Mouse (Mus musculus) heart, embryonic 13.5 days (tissue): ENCODE measurements around the gene Mpv17l2. TPM values are rescaled to one million over a fixed set of nuclear protein-coding genes. Genes with fewer than 3 reads are reported as not detected.
A peak's percentile ranks its signal among the peaks of the same experiment; 100 is the strongest.

Experiments
- ATAC-seq: fragments of 200-750 bp; cut with Nextera tagmentation; 2 replicates; pipeline ENCODE4 v1.8.0; 2017; ENCODE audit warnings: moderate TSS enrichment; ENCODE audit not compliant: insufficient number of reproducible peaks, low FRiP score, low TSS enrichment; ENCODE audit errors: extremely low read depth
- H3K27ac ChIP-seq: fragments of 300-500 bp; sonication (generic); replicated peaks from 2 replicates; pipeline ENCODE4 v1.5.1; 2015; ENCODE audit warnings: moderate library complexity, mild to moderate bottlenecking, inconsistent platforms
- H3K27me3 ChIP-seq: fragments of 300-500 bp; sonication (generic); replicated peaks from 2 replicates; pipeline ENCODE4 v1.6.1; 2015; ENCODE audit warnings: mild to moderate bottlenecking, inconsistent platforms
- H3K36me3 ChIP-seq: fragments of 300-500 bp; sonication (generic); 2 replicates; pipeline ENCODE4 v1.6.1; 2015; ENCODE audit warnings: mild to moderate bottlenecking, inconsistent platforms
- H3K4me1 ChIP-seq: fragments of 300-500 bp; sonication (generic); 2 replicates; pipeline ENCODE4 v1.6.1; 2015; ENCODE audit warnings: inconsistent platforms
- H3K4me2 ChIP-seq: fragments of 300-500 bp; sonication (generic); 2 replicates; pipeline ENCODE4 v1.6.1; 2015; ENCODE audit warnings: inconsistent platforms, mild to moderate bottlenecking, moderate library complexity
- H3K4me3 ChIP-seq: fragments of 300-500 bp; sonication (generic); 2 replicates; pipeline ENCODE4 v1.5.1; 2015; ENCODE audit warnings: moderate library complexity, mild to moderate bottlenecking, inconsistent platforms
- H3K9ac ChIP-seq: fragments of 300-500 bp; sonication (generic); 2 replicates; pipeline ENCODE4 v1.6.1; 2015; ENCODE audit warnings: inconsistent platforms, mild to moderate bottlenecking, moderate library complexity
- H3K9me3 ChIP-seq: fragments of 300-500 bp; sonication (generic); 2 replicates; pipeline ENCODE4 v1.6.1; 2016; ENCODE audit warnings: inconsistent platforms
- WGBS: fragments of 180-500 bp; shearing (Covaris S2); methylation state at CpG from one replicate; pipeline ENCODE4 v1.1.7; 2015; ENCODE audit warnings: mixed read lengths; 5-methylcytosine and 5-hydroxymethylcytosine counted together
- polyA plus RNA-seq: library from polyadenylated mRNA; unstranded; fragments of >200 nt; fragmentation: Nextera tagmentation; extraction: Ambion mirVana; gene quantifications from 2 replicates; pipeline ENCODE4 v1.2.1, GENCODE M21; 2015

Gene Mpv17l2
- polyA plus RNA-seq, 1 experiment from 2014 or later: 41.6 TPM

DNA sequence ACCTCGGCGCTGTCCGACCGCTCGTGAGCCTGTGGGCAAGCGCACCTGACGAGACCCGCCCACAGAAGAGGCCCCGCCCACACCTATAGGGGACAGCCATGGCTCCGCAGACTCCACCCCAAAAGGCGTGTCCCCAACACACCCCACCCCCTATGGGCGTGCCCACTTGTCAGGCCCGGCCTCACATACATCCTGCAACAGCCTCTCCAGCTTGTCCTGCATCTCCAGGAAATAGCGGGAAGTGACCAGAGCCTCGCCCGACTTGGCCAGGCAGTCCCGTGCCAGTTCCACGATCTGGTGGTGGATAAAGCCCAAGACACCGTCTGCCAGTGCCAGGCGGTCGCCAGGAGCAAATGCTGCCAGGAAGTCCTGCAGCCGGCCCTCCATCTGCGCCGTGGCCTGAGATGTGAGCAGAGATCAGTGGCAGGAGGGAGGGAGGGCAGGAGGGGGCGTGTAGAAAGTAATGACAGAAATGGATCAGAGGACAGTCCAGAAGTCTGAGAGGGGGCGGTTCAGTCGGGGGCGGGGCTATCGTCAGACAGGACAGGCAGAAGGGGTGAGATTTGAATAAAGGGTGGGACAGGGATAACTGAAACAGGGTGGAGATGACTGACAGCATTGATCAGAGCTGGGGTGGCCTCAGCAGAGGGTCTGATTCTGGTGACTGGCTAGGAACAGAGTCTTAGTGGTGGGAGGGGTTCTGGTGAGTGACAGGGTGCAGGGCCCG is 27.4 kb upstream of the Mpv17l2 start:
- peak overlapping the region; percentile 26 for H3K4me3 ChIP-seq
- peak overlapping the region; percentile 53 for H3K4me2 ChIP-seq
- H3K27ac ChIP-seq: 0 out of 2 replicates have a peak overlapping the region, but pooled peaks have one; percentile 5

DNA sequence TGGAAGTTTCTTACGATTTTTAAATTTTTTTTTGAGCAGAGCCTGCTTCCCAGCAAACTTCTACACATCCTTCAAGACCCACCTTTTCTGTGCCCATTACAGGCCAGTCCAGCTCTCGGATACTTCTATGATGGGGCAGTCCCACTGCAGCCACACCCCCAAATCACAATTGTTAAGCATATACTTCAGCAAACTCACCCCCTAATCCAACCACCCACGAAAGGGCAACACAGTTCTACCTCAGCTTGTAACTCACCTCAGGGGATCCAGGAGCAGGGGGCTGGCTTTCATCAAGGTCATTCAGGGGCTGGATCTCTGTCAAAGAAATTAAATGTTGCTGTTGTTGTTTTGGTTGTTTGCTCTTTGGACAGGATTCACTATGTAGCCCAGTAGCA is 26.3 kb upstream of the Mpv17l2 start:
- no peak overlapping the region for H3K4me3 ChIP-seq
- H3K36me3 ChIP-seq: peaks cover 67% of the 10 kb centered on the region
- no peaks in the 10 kb centered on the region for H3K9me3 ChIP-seq
- H3K9ac ChIP-seq: no peak overlapping the region; the same call in 1 of the 2 replicates
- H3K27ac ChIP-seq: no peak overlapping the region
- peak overlapping the region; percentile 53 for H3K4me2 ChIP-seq
- 89% methylated on average over 3 of the region's 3 CpGs for WGBS
- H3K4me1 ChIP-seq: peaks cover 43% of the 10 kb centered on the region
- no peak for ATAC-seq
- H3K27me3 ChIP-seq: no peaks in the 10 kb centered on the region

More for the DNA sequence above, 27.4 kb upstream of the Mpv17l2 start:
- Histone ChIP-seq H3K9ac (peak overlapping the region; percentile 61), H3K4me1 (peaks cover 50% of the 10 kb centered on the region), H3K9me3 (no peaks in the 10 kb centered on the region), H3K36me3 (peaks cover 57% of the 10 kb centered on the region), H3K27me3 (peaks cover 4% of the 10 kb centered on the region)
- 20% methylated on average over 30 of the region's 30 CpGs for WGBS
- ATAC-seq: peak; percentile 45

DNA sequence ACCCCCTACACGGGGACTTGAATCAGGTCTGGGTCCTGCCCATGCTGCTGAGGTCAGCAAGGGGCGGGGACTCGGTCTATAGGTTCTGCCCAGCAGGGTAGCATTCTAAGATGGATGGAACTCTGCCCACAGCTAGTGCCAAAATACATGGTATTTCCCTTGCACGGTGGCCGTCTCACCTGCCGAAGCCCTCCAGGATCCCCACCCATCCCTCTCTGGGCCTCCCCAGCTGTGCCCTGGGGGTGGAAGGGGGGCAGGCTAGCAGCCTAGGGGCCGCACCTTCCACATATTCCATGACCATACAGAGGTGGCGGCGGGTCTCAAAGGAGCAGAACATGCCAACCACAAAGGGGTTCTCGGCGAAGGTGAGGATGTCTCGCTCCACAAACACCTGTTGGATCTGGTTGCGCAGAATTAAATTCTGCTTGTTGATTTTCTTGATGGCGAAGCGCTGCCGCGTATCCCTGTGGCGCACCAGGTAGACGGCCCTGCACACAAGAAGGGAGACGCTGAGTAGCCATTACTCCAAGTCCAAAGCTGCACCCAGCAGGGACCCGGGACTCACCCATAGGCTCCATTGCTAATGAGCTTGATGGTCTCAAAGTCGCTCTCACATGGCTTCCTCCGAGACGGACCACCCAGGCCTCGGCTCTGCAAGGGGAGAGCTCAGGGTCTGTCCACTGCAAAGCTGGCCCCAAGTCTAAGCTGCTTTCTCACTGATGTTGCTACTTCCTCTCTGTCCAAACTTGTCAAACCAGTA is 25.7 kb upstream of the Mpv17l2 start:
- peaks cover 73% of the 10 kb centered on the region for H3K36me3 ChIP-seq
- H3K4me2 ChIP-seq: no peak overlapping the region
- 86% methylated on average over 25 of the region's 25 CpGs for WGBS
- no peaks in the 10 kb centered on the region for H3K9me3 ChIP-seq
- H3K9ac ChIP-seq: no peak overlapping the region
- H3K4me1 ChIP-seq: peaks cover 37% of the 10 kb centered on the region
- no peak overlapping the region for H3K27ac ChIP-seq
- no peaks in the 10 kb centered on the region for H3K27me3 ChIP-seq
- H3K4me3 ChIP-seq: no peak overlapping the region
- ATAC-seq: no peak

DNA sequence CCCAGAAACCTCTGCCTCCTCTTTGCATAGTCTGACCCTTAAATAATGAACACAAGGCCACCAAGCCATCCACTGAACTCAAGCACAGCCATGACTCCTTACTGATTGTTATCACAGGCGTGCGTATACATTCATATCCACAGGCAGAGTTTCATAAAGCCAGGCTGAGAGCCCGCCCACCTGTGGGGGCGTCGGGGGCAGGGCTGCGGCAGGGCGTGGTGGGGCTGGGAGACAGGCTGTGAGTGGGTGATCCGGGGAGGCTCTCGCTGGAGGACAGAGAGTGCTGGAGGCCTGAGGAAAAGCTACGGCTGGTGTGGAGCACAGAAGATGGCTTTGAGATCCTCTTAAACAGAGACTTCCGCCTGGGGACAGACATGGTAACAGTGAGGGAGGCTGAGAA is 19.3 kb upstream of the Mpv17l2 start:
- Histone ChIP-seq H3K36me3 (peaks cover 72% of the 10 kb centered on the region), H3K9me3 (no peaks in the 10 kb centered on the region), H3K27ac (no peak overlapping the region), H3K4me2 (no peak overlapping the region), H3K4me3 (no peak overlapping the region), H3K9ac (no peak overlapping the region), H3K4me1 (peaks cover 20% of the 10 kb centered on the region), H3K27me3 (no peaks in the 10 kb centered on the region)
- ATAC-seq: no peak
- 72% methylated on average over 11 of the region's 11 CpGs for WGBS

DNA sequence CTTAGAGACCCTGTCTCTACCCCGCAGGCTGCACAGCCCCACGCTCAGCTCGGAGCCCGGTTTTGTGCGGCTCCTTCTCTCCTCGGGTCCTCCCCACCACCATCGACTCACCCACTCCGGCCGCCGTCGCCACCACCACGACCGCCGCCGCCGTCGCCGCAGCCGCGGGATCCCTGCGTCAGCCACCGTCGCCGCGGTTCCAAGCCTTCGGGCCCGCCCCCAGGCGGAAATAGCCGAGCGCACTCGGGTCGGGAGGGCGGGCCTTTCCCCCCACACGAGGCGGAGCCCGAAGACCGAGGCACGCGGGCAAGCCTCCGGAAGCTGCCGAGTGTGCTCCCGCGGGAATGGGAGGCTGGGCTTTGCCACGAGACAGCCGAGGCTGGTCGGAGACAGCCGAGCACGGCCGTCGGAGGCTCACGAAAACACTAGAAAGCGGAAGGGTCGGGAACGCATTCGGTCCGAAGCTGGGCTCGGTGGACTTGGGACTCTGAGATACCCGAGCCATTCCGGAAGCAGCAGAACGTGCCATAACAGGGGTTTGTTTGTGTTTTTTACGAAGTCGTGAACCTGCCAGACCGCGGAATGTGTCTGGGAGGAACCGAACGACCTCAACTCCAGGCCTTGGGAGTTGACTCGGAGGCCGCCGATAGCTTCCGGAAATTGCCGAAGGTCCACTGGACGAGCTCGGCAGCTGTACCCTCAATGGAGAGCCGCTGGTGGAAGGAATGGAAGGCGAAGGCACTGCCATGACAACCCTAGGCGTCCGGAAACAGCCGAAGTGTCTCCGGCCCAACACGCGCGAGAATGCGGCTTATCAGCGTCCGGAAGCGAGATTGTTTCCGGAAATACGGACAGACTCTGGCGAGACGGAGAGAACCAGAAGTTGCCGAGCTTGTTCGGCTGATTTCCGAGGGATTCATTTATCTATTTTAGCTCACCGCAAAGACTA is 16.0 kb upstream of the Mpv17l2 start, which contains the start of gene Pik3r2:
Pik3r2 (minus strand) TSS at position 218 of the 949 bp plus-strand sequence.
- Histone ChIP-seq H3K27me3 (no peaks in the 10 kb centered on the region), H3K4me1 (peaks cover 45% of the 10 kb centered on the region), H3K4me3 (peak within 1 kb of the TSS; percentile 93), H3K36me3 (peaks cover 68% of the 10 kb centered on the region), H3K4me2 (peak within 1 kb of the TSS; percentile 89), H3K27ac (peak within 1 kb of the TSS; percentile 99), H3K9ac (peak within 1 kb of the TSS; percentile 99), H3K9me3 (no peaks in the 10 kb centered on the region)
- WGBS: under 1% methylated on average over 91 of the region's 94 CpGs
- peak; percentile 82 for ATAC-seq

DNA sequence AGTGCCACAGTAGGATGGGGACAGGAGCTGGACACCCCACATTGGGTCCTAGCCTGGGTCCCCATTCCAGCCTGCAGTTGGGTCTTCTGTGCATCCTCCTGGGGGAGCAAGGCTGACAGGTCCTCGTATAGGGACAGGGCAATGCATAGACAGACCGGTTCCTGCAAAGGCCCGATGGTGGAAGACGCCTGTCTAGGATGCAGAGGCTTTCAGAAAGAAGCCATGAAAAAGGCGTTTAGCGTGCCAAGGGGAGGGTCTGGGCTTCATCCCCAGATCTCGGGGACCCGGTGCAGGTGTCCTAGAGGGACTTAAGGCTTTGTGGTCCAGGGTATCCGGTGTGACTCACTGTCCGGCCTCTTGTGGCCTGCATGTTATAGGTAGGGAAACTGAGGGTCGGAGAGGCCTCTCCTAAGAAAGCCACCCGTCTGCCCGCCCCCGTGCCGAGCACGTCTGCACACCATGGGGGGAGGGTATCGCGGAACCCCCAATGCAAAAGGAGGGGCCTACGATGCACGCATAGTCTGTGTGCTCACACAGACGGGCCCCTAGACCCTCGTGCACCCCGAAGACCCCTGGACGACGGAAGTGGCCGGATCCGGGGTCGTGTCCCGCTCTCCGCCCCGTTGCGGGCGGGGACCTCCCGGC is 15.2 kb upstream of the Mpv17l2 start:
- 2% methylated on average over 34 of the region's 34 CpGs for WGBS
- peaks cover 45% of the 10 kb centered on the region for H3K4me1 ChIP-seq
- H3K27me3 ChIP-seq: no peaks in the 10 kb centered on the region
- peaks cover 68% of the 10 kb centered on the region for H3K36me3 ChIP-seq
- peak overlapping the region; percentile 99 for H3K9ac ChIP-seq
- ATAC-seq: 0 out of 2 replicates have a peak, but pooled peaks have one; percentile 1
- H3K27ac ChIP-seq: peak overlapping the region; percentile 99
- peak overlapping the region; percentile 93 for H3K4me3 ChIP-seq
- peak overlapping the region; percentile 89 for H3K4me2 ChIP-seq
- H3K9me3 ChIP-seq: no peaks in the 10 kb centered on the region

DNA sequence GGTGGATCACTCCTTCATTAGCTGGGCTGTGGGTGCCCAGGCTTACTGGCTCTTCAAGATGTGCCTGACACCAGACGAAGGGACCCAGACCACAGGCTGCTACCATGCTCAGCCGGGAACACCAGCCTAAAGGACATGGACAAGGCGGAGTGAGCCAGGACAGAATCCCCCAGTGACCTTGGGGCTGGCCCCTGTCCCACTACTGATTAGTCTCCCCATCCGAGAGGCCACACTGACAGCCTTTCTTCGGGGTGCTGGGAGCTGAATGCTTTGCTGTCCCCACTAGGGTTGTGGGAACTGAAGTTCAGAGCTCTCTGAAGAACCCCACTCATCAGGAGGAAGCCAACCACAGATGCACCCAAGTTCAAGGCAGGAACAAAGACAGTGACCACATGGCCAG is 14.5 kb upstream of the Mpv17l2 start:
- Histone ChIP-seq H3K27ac (no peak overlapping the region), H3K9ac (peak overlapping the region; percentile 99), H3K27me3 (no peaks in the 10 kb centered on the region), H3K4me2 (peak overlapping the region; percentile 89), H3K4me1 (peaks cover 45% of the 10 kb centered on the region), H3K9me3 (no peaks in the 10 kb centered on the region), H3K4me3 (peak overlapping the region; percentile 93), H3K36me3 (peaks cover 68% of the 10 kb centered on the region)
- no peak for ATAC-seq
- 74% methylated on average over 5 of the region's 5 CpGs for WGBS

DNA sequence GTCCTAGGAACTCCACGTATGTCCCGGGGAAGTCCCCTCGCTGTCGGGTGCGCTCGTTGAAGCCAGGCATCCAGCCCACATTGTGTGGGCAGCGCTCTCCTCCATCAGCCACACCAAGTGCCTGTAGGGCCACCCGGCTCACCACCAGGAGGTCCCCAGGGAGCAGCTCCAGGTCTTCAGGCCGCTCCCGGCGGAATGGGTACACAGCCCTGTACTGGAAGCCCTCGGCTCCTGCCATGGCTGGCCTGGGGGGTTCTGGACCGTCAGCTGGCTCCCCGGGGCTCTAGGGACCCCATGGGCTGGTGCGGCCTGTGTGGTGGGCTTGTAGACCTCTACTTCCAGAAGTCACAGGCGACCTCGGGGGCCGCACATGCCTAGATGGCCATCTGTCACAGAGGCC is 14.0 kb upstream of the Mpv17l2 start:
- H3K9me3 ChIP-seq: no peaks in the 10 kb centered on the region
- WGBS: 93% methylated on average over 18 of the region's 18 CpGs
- no peak for ATAC-seq
- peak overlapping the region; percentile 54; the same call in 1 of the 2 replicates for H3K27ac ChIP-seq
- peaks cover 68% of the 10 kb centered on the region for H3K36me3 ChIP-seq
- no peak overlapping the region for H3K4me3 ChIP-seq
- no peaks in the 10 kb centered on the region for H3K27me3 ChIP-seq
- H3K4me1 ChIP-seq: peaks cover 45% of the 10 kb centered on the region
- H3K4me2 ChIP-seq: no peak overlapping the region
- H3K9ac ChIP-seq: peak overlapping the region; percentile 99

DNA sequence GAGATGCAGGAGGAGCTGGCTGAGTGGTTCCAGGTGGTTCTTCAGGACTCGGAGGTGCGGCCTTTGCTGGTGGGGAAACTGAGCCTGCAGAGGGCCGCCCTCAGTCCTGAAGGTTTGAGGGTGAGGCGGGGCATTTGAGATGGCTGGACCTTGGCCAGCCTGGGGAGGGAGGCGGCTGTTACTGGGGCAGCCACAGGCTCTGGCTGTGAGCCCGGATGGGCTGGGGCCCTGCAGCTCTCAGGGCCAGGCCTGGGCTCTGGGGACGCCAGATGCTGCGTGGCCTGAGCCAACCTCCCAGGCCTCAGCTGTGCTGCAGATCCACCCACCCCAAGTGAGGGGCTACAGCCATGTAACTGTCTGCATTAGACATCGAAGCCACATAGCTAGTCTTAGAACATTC is 13.1 kb upstream of the Mpv17l2 start:
- Histone ChIP-seq H3K9me3 (no peaks in the 10 kb centered on the region), H3K4me1 (peaks cover 45% of the 10 kb centered on the region), H3K9ac (peak overlapping the region; percentile 99), H3K4me2 (peak overlapping the region; percentile 11), H3K27ac (peak overlapping the region; percentile 54), H3K36me3 (peaks cover 66% of the 10 kb centered on the region), H3K4me3 (peak overlapping the region; percentile 4; the same call in 1 of the 2 replicates), H3K27me3 (no peaks in the 10 kb centered on the region)
- WGBS: 56% methylated on average over 9 of the region's 9 CpGs
- no peak for ATAC-seq

DNA sequence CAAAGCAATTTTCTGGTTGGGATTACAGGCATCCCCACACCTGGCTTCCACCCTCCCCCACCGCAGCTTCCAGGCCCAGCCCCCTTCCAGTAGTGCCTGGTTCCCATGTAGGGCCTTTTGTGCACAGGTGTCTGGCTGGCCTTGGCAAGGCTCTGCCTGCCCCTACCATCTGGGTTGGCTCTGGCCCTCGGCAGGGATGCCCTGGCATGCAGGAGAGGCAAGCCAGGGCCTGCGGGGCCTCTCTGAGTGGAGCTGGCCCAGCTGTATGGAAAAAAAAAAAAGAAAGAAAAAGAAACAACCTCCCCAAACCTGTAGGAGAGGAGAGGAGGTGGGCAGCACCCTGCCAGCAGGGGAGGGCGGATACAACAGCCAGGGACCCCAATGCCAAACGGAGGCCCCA is 12.7 kb upstream of the Mpv17l2 start:
- no peaks in the 10 kb centered on the region for H3K27me3 ChIP-seq
- peak overlapping the region; percentile 54; the same call in 1 of the 2 replicates for H3K27ac ChIP-seq
- H3K4me1 ChIP-seq: peaks cover 45% of the 10 kb centered on the region
- peaks cover 66% of the 10 kb centered on the region for H3K36me3 ChIP-seq
- ATAC-seq: no peak
- peak overlapping the region; percentile 11; the same call in 1 of the 2 replicates for H3K4me2 ChIP-seq
- WGBS: 78% methylated on average over 5 of the region's 5 CpGs
- peak overlapping the region; percentile 99 for H3K9ac ChIP-seq
- no peaks in the 10 kb centered on the region for H3K9me3 ChIP-seq
- H3K4me3 ChIP-seq: peak overlapping the region; percentile 4; the same call in 1 of the 2 replicates
